Mouse (Mus musculus): Measurements from ENCODE around the gene Nr2f1.

Nr2f1 gene

DNA sequence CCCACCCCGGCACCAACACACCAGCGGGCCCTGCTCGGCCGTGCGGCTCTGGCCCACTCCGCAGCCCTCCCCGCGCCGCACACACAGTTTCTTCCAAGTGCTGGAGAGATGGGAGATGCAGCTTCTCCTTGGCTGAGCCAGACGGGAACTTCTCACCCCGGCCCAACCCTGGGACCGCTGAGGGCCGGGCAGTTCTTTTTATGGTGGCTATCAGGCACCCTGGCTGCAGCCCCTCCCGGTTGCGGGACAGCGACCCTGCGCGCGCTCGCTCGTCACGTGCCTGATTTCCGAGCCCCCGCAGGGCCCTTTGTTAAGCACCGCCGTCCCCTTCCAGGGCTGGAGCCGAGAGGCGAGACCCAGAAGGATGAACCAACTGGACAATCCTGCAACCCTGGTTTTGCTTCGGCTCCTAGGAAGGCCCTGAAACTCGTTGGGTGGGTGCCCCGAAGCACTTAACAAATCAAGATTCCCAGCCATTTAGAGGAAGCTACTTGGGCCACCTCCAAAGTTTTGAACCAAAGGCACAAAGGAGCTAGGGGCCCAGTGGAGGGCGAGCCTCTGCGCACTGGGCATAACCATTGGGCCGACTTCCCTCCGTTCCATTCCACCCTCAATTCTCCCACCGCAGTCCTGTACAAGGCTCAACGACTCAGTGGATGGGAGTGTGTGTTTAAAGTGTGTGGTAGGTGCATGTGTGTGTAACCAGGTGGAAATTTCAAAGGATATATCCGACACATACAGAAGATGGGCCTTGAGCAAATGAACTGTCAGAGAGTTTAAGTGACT lies 20.1 kb downstream of the Nr2f1 start:
- no peak for DNase-seq (ENCODE audit: low read depth)

- no peak for DNase-seq (ENCODE audit: low read depth)
These were observed 20.8 kb downstream of the Nr2f1 start for GRCm38 (mm10) chr13:78178771-78179170.

DNA sequence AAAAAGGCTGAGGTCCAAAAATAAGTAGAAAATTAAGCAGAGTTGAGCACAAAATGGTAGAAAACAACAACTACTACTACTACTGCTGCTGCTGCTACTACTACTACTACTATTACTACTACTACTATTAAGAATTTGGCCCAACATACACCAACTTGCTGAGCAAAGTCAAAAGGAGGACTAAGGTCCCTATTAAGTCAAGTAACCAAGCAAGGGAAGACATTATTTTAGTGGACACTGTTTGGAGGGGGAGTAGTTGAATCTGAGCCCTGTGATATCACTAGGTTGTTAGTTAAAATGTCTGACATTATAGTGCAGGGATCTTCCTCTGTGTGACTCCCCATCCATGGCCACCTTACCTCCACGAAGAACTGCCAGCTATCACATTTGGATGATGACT lies 21.5 kb downstream of the Nr2f1 start:
- DNase-seq (ENCODE audit: low read depth): no peak

DNA sequence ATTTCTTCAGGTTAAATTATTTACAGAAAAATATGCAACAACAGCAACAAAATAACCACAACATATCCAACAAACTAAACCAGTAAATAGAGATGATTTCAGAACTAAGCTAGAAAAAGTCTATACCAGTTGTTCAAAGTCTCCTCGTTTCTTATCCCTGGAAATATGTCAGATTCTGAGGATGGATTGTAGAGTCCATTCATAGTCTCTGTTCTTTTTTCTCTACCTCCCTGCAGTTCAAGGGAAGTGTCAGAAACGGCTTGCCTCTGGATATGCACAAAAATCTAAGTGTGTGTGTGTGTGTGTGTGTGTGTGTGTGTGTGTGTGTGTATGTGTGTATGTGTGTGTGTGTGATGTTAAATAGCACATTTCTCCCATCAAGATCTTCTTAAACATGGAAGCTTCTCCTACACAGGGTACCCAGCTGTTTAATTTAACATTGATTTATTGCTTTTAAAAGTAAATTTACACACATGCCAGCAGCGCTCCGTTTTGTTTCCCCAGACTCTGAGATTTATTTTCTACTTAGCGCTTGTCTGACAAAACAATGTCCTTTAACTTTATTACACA lies 22.1 kb downstream of the Nr2f1 start:
- no peak for DNase-seq (ENCODE audit: low read depth)

GRCm38 (mm10) chr13:78175821-78176380 lies 23.7 kb downstream of the Nr2f1 start:
- no peak for DNase-seq (ENCODE audit: low read depth)

- no peak for DNase-seq (ENCODE audit: low read depth)
These were observed 24.7 kb downstream of the Nr2f1 start for GRCm38 (mm10) chr13:78174891-78175290.

- DNase-seq (ENCODE audit: low read depth): no peak
These were observed 25.4 kb downstream of the Nr2f1 start for GRCm38 (mm10) chr13:78174191-78174590.

DNA sequence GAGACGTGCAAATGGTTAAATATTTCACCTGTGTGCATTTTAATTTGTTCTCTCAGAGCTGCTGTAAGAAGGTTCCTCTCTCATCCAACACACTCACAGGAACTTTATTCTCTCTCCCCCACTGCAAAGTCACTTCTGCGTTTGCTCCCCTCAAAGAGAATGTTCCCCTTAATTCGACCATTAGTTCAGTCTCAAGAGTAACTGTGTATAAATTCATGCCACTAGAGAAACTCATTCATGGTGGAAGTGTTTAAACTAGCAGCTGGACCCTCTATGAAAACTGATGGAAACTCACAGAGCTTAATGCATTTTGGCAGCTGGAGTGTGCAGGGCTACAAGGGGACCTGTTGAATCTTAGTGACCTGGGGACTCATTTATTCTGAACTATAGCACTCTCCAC lies 26.7 kb downstream of the Nr2f1 start:
- DNase-seq (ENCODE audit: low read depth): no peak

- DNase-seq (ENCODE audit: low read depth): no peak
These were observed 27.4 kb downstream of the Nr2f1 start for GRCm38 (mm10) chr13:78171984-78172636.

GRCm38 (mm10) chr13:78171320-78171719 lies 28.2 kb downstream of the Nr2f1 start:
- no peak for DNase-seq (ENCODE audit: low read depth)

GRCm38 (mm10) chr13:78168166-78168565 lies 31.4 kb downstream of the Nr2f1 start:
- no peak for DNase-seq (ENCODE audit: low read depth)

GRCm38 (mm10) chr13:78164941-78165340 lies 34.6 kb downstream of the Nr2f1 start:
- DNase-seq (ENCODE audit: low read depth): no peak

DNA sequence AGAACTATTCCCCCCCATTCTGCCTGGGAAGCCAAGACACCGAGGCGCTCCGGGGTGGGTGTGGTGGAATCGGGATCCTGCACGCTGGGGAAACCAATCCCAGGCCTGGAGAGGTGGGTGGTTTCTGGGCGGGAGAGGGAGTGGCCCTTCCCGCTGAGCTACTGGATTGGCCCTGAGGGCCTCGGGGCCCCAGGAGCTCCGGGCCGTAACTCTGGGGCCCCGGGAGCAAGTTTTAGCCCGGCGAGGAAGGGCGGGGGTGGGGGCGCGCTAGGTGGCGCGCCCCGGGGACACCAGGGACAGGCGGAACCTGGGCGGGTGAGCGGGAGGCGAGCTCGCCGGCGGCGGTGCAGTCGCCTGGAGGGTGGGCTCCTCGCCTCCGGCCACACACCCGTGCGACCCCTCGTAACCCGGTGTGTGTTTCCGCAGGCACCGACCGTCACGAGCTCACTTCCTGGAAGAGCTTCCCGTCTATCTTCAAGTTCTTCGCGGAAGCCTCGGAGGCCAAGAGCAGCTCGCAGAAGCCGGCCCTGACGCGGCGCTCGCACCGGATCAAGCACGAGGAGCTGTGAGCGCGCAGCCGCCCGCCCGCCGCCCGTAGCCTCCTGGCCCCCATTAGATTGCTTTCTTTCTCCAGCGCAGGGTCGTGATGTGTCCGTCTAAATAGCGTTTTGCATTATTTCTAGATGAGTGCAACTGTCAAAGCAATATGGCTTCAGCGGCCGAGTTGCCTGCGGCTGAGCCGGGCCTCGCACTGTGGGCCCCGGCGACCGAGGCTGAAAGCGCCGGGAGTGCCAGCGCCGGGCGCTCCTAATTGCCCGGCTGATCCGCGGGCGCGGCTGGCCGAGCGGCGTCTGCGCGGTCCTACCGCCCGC lies 36.2 kb downstream of the Nr2f1 start:
- DNase-seq (ENCODE audit: low read depth): no peak

- no peak for DNase-seq (ENCODE audit: low read depth)
These were observed 37.4 kb downstream of the Nr2f1 start for GRCm38 (mm10) chr13:78162149-78162548.

- DNase-seq (ENCODE audit: low read depth): no peak
These were observed 42.1 kb downstream of the Nr2f1 start for GRCm38 (mm10) chr13:78157465-78157864.

All from c-Kit-positive CD71-negative TER-119-negative erythroid progenitor cells, embryonic 14.5 days (primary cell).